Mouse (Mus musculus): ENCODE results near the gene Smco3. TPM values are rescaled to one million over a fixed set of nuclear protein-coding genes. Genes with fewer than 3 reads are reported as not detected.
A peak's percentile ranks its signal among the peaks of the same experiment; 100 is the strongest.
"Not testable (repeated sequence)": the region's sequence is repeated elsewhere in the genome, so short reads cannot be mapped to it uniquely, and the experiment has no call there.

The Smco3 gene
- total RNA-seq, 2 experiments from 2014 or later, result 2.3 to 3.2 TPM

- intact Hi-C loops (cut with DNase I), result no loop called here
- DNase-seq, result no peak
Measured at GRCm38 (mm10) chr6:136807395-136808013, 27.7 kb downstream of the Smco3 start.

DNA sequence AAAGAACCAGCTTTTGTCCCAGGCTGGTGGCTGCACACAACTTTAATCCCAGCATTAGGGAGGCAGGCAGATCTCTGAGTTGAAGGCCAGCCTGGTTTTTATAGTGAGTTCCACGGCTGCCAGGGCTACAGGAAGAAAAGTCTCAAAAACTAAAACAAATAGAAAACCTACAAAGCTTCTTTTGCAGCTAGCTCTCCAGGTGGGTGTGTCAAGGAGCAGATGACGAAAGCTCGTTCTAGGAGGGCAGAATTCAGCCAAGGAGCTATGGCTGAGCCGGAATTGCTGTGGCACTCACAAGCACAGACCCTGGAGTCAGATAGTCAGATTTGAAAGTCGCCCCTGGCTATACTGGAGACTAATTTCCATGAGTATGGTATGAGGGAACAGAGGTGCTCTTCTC is 28.4 kb downstream of the Smco3 start:
- DNase-seq, result no peak
- intact Hi-C loops (cut with DNase I), result no loop called here

- intact Hi-C loops (cut with DNase I), result no loop called here
Measured at GRCm38 (mm10) chr6:136805409-136805775, 29.9 kb downstream of the Smco3 start.

DNA sequence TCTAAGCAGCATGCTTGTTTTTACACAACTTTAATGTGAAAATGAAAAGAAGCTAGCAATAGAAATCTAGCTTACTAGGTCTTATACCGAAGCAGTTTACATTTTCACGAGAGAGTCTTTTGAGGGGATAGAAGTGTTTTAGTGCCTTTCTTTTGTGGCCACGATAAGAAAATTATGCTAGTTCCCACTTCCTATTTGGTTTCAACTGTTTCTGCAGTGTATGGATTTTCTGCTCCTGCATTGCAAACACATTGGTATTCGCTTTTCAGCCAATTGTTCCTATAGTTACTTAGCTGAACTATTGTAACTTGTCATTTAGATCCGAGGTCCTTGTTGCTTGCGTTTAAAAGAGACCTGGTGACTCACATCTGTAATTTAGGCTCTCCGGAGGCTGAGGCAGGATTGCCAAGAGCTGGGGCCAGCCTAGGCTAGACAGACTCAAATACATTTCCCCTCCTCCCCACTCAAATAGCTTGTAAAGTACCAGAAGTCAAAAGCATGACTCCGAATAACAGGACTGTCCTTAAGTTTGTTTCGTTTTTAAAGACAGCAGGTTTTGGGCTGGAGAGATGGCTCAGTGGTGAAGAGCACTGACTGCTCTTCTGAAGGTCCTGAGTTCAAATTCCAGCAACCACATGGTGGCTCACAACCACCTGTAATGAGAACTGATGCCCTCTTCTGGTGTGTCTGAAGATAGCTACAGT is 30.4 kb downstream of the Smco3 start:
- no peak for DNase-seq
- intact Hi-C loops (cut with DNase I), result no loop called here

More at GRCm38 (mm10) chr6:136805409-136805775, 29.9 kb downstream of the Smco3 start:
- no peak for DNase-seq

GRCm38 (mm10) chr6:136803739-136804633 is 31.3 kb downstream of the Smco3 start, which contains the start of gene Hist4h4:
Gene Hist4h4, minus strand, starts transcription at chr6:136804415.
- peak; percentile 93 for DNase-seq
- intact Hi-C loops (cut with DNase I), result no loop called here

- no peak for DNase-seq
- intact Hi-C loops (cut with DNase I), result no loop called here
Measured at GRCm38 (mm10) chr6:136803093-136803738, 32.0 kb downstream of the Smco3 start.

DNA sequence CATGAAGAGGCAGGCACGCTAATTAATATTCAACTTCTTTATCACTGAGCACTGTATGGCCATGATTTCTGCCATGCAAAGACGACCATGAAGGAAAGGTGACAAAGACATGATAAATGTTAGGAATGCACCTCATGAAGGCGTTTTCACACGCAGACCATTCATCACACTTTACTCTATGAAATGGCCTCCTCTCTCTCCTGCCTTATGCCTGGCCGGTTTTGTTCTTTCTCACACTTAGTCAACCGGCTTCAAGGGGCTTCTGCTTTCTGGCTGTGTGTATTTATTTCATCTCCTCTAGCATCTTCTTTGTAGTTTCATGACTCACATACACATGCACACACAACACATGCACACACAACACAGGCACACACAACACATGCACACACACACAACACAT is 34.0 kb downstream of the Smco3 start:
- no peak for DNase-seq

DNA sequence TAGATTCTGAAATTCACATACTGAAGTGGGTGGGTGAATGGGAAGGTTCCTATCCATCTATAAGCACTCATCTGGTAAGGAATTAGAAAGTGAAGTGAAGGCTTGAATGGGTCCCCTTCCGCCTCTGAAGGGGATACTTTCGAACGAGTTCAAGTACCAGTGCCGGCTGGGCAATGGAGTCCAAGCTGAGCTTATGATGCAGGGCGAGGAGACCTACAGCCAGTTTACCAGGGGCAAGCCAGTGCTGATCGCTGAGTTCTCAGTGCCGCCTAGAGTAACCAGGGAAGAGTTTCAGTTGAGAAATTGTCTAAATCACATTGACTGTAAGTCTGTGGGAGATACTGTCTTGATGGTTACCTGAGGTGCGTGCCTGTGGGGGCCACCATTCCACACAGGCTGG is 34.5 kb downstream of the Smco3 start:
- intact Hi-C loops (cut with DNase I), result no loop called here
- no peak for DNase-seq

More for the DNA sequence above, 34.0 kb downstream of the Smco3 start:
- intact Hi-C loops (cut with DNase I), result no loop called here

- DNase-seq; intact Hi-C loops (cut with DNase I): not testable (repeated sequence)
Measured at GRCm38 (mm10) chr6:136797874-136798693, 37.2 kb downstream of the Smco3 start.

- DNase-seq, result no peak
Measured at GRCm38 (mm10) chr6:136795850-136796249, 39.4 kb downstream of the Smco3 start.

DNA sequence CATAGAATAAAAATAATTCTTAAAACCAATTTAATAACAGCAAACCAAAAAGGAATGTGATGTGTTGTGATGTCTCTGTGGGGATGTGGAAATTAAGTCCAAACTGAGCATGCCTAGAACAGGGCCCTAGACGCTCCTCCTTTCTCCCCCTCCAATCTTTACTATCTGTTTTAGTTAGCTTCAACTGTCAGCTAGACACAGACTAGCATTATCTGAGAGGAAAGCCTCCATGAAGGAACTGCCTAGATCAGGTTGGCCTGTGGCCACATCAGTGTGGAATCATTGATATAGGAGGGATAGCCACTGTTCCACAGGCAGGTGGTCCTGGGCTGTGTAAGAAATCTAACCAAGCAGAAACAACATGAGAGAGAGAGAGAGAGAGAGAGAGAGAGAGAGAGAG is 40.1 kb downstream of the Smco3 start:
- intact Hi-C loops (cut with DNase I), result no loop called here

More at GRCm38 (mm10) chr6:136795850-136796249, 39.4 kb downstream of the Smco3 start:
- intact Hi-C loops (cut with DNase I), result no loop called here

DNA sequence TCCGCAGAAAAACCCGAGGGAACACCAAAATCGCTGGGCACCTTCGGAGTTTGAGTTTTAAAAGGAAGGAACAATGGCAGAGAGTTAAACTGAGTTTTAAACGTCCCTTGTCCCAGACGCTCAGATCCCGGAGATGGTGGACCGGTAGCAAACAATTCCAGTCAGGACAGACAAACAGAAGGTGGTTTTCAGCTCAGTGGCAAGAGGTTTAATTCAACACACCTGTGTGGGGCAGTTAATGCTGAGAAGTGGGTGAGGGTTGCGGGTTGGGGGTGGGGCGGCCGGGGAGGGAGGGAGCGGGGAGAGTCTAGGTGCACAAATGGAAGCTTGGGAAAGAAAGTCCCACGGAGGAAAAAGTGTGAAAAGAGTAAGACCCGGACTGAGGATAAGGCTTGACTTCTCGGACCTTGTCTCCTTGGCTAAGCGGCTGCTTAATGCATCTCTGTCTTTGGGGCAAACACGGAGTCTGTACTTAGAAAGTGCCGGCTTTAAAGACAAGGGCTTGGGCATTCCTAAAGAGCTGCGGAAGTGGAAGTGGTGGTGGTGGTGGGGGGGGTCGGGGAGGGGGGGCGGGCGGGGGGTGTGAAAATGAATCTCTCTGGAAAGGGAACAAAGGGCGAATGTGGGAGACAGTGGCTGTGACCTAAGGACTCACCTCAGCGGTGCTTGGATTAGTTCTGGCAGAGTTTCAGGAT is 41.3 kb downstream of the Smco3 start:
- no peak for DNase-seq
- intact Hi-C loops (cut with DNase I), result no loop called here

More for the DNA sequence above, 40.1 kb downstream of the Smco3 start:
- no peak for DNase-seq

DNA sequence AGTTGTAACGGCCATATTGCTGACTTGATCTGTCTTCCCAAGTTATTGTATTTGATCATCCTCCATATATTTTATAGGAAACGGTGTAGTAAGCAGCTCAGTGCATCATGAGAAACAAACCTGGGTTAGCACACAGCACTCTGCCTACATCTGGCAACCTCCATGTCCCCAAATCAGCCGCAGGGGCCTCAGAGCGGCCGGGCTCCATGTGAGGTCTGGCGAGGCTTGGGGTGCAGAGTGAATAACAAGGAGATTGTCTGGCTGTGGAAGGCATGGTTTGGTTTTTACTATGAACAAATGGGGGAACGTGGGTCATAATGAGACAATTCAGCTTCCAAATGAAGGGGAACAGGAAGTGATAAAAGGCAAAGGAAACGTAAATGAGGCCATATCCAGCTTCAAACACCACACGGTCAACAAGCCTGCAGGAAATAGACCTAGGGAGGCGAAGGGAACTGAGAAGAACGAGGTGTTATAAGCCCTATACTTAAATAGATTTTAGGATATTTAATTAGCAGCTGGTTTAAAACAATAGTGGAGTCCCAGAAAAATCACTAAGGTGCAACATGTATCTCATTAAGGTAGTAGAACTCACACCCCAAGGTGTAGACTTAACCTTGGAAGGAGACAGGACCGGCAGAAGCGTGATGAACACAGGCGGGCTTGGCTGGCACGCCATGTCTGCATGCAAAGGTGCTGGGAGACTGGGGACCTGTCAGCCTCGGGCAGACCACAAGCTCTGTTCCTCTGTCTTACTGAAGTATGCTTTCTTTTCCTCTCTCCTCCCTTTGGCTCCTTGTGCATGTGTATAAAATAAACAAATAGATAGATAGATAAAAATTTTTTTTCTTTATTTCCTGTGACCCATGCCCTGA is 42.1 kb downstream of the Smco3 start:
- no peak for DNase-seq
- intact Hi-C loops (cut with DNase I), result no loop called here

DNA sequence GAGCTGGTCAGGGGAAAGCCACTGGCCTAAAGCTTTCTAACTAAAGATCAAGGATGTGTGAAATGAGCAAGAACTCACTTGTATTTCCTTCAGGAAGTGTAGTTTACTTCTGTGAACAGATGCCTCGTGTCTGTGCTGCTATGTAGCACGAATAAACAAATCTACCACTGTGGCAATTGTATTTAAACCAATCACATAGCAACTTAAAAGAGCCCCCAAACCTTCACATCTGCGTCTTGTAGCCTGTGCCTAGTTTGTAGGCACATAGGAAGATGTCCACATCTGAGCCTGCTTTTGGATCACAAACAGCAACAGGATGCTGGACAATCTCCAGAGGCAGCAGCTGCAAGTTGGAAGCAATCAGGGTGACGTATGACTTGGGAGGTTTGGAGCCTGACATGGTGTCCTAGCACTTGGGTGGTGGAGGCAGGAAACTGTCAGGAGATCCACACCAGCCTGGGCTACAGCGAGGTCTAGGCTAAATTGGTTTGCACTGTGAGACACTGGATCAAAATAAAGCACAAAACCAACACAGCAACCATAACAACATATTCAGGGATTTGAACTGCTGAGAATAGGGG is 45.8 kb downstream of the Smco3 start:
- peak; percentile 24 for DNase-seq
- intact Hi-C loops (cut with DNase I), result no loop called here

GRCm38 (mm10) chr6:136782761-136783160 is 52.5 kb downstream of the Smco3 start:
- no peak for DNase-seq
- intact Hi-C loops (cut with DNase I), result no loop called here

DNA sequence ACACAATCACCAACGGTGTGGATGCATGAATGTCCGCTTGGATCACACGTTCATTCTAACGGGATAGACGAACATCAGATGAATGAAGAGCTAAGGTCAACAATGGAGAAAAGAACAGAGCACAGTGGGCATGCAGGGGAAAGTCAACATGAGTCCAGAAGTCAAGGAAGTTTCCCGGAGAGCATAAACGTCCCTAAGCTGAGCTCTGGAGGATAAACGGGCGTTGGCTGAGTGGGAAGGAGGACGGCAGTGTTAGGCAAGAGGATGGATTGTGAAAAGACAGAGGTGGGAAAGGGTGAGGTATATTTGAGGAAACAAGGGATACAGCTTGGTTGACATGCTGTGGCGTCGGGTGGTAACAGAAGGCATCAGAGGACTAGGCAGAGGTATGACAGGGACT is 53.1 kb downstream of the Smco3 start:
- intact Hi-C loops (cut with DNase I), result no loop called here
- DNase-seq, result no peak

GRCm38 (mm10) chr6:136781377-136781986 is 53.8 kb downstream of the Smco3 start, which contains the start of gene Gucy2c:
Gene Gucy2c, minus strand, starts transcription at chr6:136781765.
- no peak for DNase-seq
- intact Hi-C loops (cut with DNase I), result no loop called here
